Mouse (Mus musculus) adrenal gland, adult (tissue): ENCODE results near the gene Smok3b.
A peak's percentile ranks its signal among the peaks of the same experiment; 100 is the strongest.

Experiments used
- DNase-seq, 2 experiments: peaks; one replicate each; pipeline ENCODE4 v3.0.0; 2022 to 2023; ENCODE audit warnings: low spot score in 1 of 2; ENCODE audit not compliant: inconsistent age in 2 of 2

Smok3b gene

DNA sequence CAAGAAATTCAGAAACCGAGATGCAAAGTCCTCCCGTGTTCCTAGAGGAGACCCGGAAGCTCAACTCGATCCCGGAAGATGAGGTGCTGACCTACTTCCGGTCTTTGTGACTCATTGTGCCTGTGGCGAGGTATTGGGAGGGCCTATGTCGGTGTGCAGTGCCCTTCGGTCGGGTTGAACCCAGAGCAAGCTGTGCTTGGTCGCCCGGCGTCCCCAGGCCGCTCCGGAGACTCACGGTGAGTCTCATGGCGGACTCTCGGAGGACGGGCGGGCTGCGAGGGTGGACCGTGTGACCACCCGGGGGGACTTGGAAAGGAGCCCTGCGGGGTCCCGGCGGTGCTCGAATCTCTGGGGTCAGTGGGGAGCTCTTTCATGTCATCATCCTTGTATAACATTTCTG is 63.8 kb downstream of the Smok3b start, which contains the start of gene Zkscan1:
Gene Zkscan1, plus strand, starts transcription at position 89 of the 400 bp plus-strand sequence.
- peak; percentile 87 to 95 for DNase-seq

DNA sequence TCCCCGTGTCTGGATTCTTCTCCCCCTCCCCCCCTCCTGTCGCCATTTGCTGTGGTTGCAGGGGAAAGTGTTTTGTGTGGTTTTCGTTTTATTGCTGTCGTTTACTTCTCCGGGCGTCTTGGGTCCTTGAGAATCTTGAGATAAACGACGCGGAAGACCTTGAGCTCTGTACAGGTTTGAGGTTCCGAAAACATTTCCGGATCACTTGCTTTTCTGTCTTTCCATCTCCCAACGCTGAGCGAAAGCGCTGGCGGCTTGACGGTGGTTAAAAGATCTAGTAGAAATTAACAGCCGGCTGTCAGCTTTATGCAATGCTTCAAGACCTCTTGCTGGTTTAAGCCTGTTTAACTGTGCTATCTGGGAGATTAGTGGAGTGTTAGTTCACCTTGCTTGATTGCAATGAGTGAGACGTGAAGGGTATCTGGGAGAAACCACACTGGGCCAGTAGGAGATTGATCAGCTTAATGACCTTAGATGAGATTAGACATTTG is 64.2 kb downstream of the Smok3b start:
- DNase-seq: peak; percentile 31 to 83

DNA sequence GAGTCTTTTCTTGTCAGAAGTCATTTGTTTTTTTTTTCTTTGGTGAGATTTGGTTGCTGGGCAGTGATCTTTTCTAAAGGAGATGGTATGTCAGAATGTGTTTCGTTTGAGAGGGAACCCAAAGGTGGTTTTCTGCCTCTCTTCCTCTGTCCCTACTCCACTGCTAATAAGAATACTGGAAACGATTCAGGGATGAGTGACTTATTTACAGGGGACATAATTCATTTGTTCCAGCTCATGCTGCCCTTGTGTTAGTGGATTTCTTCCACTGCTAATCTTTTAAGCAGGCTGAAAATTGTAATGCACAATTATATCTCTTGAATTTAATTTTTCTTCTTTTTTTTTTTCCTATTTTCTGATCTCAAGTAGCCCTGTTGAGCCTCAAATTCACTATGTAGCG is 65.6 kb downstream of the Smok3b start:
- DNase-seq: no peak

GRCm38 (mm10) chr5:138088366-138088765 is 67.1 kb downstream of the Smok3b start:
- no peak for DNase-seq

DNA sequence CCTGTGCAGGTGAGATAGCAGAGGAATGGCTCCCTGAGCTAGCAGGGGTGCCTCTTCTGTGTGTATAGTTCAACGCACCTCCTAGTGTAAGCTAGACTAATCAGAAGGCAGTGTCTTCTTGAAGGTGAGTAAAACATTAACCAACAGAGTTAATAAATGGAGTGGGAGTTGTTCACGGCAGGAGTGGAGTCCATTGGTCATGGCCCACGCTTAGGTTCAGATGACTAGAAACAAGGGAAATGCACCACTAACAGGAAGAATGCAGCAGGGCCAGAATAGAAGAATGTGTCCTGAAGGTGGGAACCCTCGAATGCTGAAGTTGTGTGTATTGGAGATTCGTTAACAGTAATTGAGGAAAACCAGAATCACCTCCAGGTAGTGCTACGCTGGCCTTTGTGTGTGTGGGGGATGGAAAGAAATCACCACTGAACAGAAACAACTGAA is 67.9 kb downstream of the Smok3b start:
- no peak for DNase-seq

DNA sequence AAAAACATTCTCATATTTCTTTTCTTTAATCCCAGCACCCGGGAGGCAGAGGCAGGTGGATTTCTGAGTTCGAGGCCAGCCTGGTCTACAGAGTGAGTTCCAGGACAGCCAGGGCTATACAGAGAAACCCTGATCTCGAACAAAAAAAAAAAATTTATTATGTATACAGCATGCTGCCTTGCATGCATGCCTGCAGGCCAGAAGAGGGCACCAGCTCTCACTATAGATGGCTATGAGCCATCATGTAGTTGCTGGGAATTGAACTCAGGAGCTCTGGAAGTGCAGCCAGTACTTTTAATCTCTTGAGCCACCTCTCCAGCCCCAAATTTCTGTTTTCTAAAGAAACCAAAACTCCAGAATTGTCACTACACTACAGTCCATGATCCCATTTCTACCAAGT is 69.0 kb downstream of the Smok3b start:
- DNase-seq: no peak

GRCm38 (mm10) chr5:138090737-138091136 is 69.5 kb downstream of the Smok3b start:
- DNase-seq: no peak

- DNase-seq: no peak
Observed at GRCm38 (mm10) chr5:138092771-138093170, 71.5 kb downstream of the Smok3b start.

DNA sequence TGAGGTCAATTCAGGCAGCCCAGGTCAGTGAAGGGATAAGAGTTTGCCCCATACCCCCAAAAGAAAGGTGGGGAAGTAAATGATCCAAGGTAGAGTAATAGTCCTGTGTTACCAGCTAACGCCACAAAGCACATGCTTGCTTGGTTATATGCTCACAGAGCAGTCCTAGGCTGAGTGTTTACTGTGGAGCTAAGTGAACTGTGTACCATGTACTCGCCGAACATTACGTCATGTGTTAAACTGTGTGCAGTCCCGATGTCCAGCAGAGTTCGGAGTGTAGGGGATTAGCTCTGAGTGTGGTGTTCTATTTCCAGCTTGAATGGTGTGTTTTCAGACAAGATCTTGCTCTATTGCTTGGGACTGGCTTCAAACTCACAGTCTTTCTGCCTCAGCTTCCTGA is 73.2 kb downstream of the Smok3b start:
- no peak for DNase-seq
